Mouse (Mus musculus) lung, adult 2 months (tissue): ENCODE results near the gene Pcgf1. TPM values are rescaled to one million over a fixed set of nuclear protein-coding genes. Genes with fewer than 3 reads are reported as not detected.

Source experiments
- DNase-seq: peaks from one replicate; pipeline ENCODE4 v3.0.0; 2022
- H3K4me1 ChIP-seq: fragments of 200-500 bp; 2 replicates; pipeline ENCODE4 v1.6.1; 2011; ENCODE audit warnings: low read length; ENCODE audit not compliant: control insufficient read depth, insufficient read depth
- H3K4me3 ChIP-seq: fragments of 200-500 bp; replicated peaks from 2 replicates; pipeline ENCODE3; 2011; ENCODE audit warnings: low read depth, mild to moderate bottlenecking, control low read depth, low read length; ENCODE audit errors: extremely low read depth
- CTCF ChIP-seq: fragments of 200-500 bp; IDR thresholded peaks from 2 replicates; pipeline ENCODE4 v1.5.1; 2011; ENCODE audit warnings: mild to moderate bottlenecking, low read length, control low read depth; ENCODE audit not compliant: insufficient read depth
- POLR2A ChIP-seq: fragments of 200-500 bp; IDR thresholded peaks from 2 replicates; pipeline ENCODE4 v1.6.1; 2011; ENCODE audit warnings: low read depth, mild to moderate bottlenecking, control low read depth, low read length, borderline replicate concordance; ENCODE audit errors: extremely low read depth
- WGBS: fragments of 180-500 bp; shearing (Covaris S2); methylation state at CpG from one replicate; pipeline ENCODE4 v1.1.7; 2018; 5-methylcytosine and 5-hydroxymethylcytosine counted together
- polyA plus RNA-seq: library from polyadenylated mRNA; depleted of rRNA; stranded (reverse); fragments of >200 nt; gene quantifications from 2 replicates; pipeline ENCODE4 v1.2.3, GENCODE M21; 2012

Pcgf1 gene
- polyA plus RNA-seq, 1 experiment, result 18.5 TPM

DNA sequence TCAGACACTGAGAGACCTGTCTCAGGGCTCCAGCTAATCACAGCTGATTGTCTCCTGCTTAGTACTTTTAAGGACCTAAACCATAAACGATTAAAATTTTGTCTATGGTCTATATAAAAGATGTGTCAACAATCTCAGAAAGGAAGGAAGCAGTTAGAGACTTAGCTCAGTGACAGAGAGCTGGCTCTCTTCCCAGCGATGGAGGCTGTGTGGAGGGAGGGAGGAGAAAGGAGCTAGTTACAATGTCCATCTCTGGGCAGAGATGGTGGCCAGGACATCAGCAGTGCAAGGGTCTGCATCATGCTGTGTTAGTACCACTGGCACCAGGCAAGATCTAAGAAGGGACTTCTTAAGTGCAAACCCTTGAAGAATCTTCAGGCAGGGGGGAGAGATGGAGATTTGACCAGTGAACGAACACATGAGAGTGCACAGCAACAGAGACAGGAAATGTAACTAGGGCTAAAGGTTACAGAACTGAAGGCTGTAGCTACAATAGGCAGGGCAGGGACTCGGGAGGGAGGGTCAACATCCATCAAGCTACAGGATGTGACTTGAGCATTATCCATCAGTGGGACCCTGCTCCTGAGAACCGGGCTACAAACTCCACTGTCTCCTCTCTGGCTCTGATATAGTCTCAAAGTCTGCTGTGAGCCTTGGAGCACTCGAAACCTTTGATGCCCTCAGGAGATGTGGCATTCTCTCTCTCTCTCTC is 14.9 kb downstream of the Pcgf1 start:
- WGBS, result 13% methylated on average over 6 of the region's 6 CpGs
- TF ChIP-seq CTCF (no peak), POLR2A (no peak)
- Histone ChIP-seq H3K4me3 (no peak overlapping the region), H3K4me1 (peaks cover 3% of the 10 kb centered on the region; the same call in 1 of the 2 replicates)
- DNase-seq, result no peak

- 48% methylated on average over 6 of the region's 6 CpGs for WGBS
- no peak overlapping the region for H3K4me3 ChIP-seq
- no peak for TF ChIP-seq CTCF
- no peak for TF ChIP-seq POLR2A
- H3K4me1 ChIP-seq, result peaks cover 3% of the 10 kb centered on the region; the same call in 1 of the 2 replicates
- DNase-seq, result no peak
These were observed 18.3 kb downstream of the Pcgf1 start for GRCm38 (mm10) chr6:83095968-83096367.

DNA sequence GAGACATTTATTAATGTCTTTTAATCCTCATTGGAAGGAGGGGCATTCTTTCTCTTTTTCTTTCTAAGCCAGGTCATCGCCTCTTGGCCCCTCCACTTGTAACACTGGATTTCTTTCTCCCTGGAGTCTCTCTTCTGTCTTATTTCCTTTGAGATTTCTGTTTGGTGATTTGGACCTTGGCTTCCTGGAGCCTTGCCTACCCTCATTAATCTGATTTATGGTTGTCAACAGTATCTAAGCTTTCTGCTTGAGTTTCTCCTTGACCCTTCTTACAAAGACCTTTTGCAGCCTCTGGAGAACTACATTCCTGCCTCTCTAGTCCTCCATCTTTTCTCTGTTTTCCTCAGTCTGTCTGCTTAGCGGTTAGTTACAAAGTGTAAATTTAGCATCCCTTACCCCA is 20.7 kb downstream of the Pcgf1 start:
- Histone ChIP-seq H3K4me1 (peaks cover 6% of the 10 kb centered on the region), H3K4me3 (no peak overlapping the region)
- 55% methylated on average over 2 of the region's 2 CpGs for WGBS
- no peak for DNase-seq
- TF ChIP-seq CTCF (no peak), POLR2A (no peak)

- peak; percentile 68; the same call in 1 of the 2 replicates for TF ChIP-seq POLR2A
- TF ChIP-seq CTCF, result peak; percentile 40; the same call in 1 of the 2 replicates
- 1% methylated on average over 25 of the region's 25 CpGs for WGBS
- Histone ChIP-seq H3K4me1 (peaks cover 6% of the 10 kb centered on the region), H3K4me3 (peak within 1 kb of the TSS; percentile 85)
- DNase-seq, result peak; percentile 87
These were observed 23.6 kb downstream of the Pcgf1 start, which contains the start of the genes Ccdc142 and Gm42688 for GRCm38 (mm10) chr6:83101316-83101687. Gene Ccdc142 (plus strand): TSS chr6:83101601. Gene Gm42688 (plus strand): TSS chr6:83101617.

DNA sequence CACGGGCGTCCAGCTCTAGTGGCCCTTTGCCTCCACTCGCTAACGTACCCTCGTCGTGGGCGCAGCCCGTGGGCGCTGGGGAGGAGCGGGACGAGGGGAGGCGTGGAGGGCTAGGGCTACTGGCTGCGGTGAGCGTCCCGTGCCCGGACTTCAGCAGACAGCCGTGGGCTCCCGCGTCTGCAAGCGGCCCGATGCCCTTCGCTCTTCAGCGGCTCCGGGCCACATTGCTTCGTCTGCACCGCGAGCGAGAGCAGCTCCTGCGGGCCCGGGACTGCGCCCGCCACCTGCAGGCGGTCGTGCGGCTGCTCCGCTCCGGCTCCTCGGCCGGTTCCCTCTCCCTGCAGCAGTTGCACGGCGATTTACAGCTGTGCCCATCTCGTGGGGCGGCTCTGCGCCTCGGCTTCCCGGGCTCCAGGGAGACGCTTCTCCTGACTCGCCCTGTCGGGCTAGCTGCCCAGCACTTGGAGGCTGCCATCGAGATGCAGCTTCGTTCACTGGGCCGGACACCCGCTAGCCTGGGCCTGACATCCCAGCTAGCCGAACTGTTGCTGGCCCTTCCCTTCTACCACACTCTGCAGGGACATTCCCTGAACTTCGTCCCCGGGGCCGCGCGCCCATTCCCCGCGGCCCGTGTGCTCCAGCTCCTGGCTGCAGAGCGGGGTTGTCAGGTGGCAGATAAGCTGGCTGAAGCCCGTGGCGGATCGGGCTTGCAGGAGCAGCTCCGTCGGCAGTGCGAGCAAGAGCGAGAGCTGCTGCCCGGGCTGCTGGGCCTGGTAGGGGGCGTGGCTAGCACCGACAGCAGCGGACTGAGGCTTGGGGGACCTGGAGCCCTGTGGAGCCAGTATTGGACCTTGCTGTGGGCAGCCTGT is 24.3 kb downstream of the Pcgf1 start:
- Histone ChIP-seq H3K4me1 (peaks cover 6% of the 10 kb centered on the region), H3K4me3 (peak overlapping the region; percentile 85)
- under 1% methylated on average over 74 of the region's 74 CpGs for WGBS
- TF ChIP-seq CTCF, result no peak
- no peak for TF ChIP-seq POLR2A
- peak; percentile 54 for DNase-seq

GRCm38 (mm10) chr6:83103130-83103650 is 25.5 kb downstream of the Pcgf1 start:
- peaks cover 6% of the 10 kb centered on the region for H3K4me1 ChIP-seq
- TF ChIP-seq CTCF (no peak), POLR2A (no peak)
- no peak overlapping the region for H3K4me3 ChIP-seq
- 70% methylated on average over 11 of the region's 11 CpGs for WGBS
- DNase-seq, result no peak

DNA sequence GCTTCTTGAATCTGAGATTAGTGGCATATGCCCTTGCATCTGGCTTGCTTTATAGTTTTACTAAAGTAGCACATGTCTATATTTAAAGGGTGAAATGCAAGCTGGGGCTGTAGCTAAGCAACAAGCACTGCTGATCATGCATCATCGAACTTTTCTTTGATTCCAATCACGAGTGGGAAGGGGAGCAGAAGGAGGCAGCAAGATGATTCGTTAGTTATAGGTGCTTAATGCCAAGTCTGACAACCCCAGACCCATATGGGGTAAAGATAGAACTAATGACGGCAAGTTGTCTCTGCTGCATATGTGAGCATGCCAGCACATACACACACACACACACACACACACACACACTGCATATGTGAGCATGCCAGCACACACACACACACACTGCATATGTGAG is 26.5 kb downstream of the Pcgf1 start:
- 83% methylated on average over 4 of the region's 4 CpGs for WGBS
- TF ChIP-seq POLR2A, result no peak
- TF ChIP-seq CTCF, result no peak
- no peak for DNase-seq
- peaks cover 6% of the 10 kb centered on the region for H3K4me1 ChIP-seq
- no peak overlapping the region for H3K4me3 ChIP-seq

DNA sequence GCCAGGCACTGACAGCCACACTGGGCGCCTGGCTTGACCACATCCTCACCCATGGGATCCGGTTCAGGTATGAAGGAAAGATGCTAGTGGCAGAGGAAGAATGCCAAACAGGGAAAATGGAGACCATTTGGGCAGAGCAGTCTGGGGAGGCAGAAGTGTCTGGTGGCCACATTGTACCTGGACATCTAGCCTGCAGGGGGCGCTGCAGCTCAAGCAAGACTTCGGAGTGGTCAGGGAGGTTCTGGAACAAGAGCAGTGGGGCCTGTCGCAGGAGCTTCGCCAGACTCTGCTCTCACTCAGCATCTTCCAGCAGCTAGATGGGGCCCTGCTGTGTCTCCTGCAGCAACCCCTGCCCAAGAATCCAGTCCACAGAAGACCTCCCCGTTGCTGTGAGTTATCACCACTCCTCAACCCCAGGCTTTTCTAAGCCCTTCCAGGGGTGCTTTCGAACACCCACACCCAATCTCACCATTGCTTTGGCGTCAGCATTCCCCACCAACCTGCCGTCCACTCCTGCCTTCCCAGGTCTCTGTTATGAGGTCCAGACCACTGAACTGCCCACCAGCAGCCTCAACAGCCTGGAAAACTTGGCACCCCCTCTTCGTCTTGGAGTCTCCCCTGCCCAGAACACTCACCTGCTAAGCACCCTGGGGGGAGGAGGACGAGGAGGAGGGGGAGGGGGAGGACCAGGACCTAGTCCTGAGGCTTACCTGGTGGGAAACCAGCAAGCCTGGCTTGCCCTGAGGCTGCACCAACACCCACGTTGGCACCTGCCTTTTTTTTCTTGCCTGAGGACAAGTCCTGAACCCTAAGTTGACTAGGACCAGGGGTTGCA is 30.1 kb downstream of the Pcgf1 start:
- TF ChIP-seq CTCF, result peak; percentile 78
- TF ChIP-seq POLR2A, result no peak
- peak; percentile 73 for DNase-seq
- WGBS, result 37% methylated on average over 13 of the region's 13 CpGs
- peaks cover under 1% of the 10 kb centered on the region; the same call in 1 of the 2 replicates for H3K4me1 ChIP-seq
- H3K4me3 ChIP-seq, result no peak overlapping the region
